Mouse (Mus musculus): ENCODE data around the gene Il1r2.

Gene Il1r2

GRCm38 (mm10) chr1:40059122-40059774 lies 14.6 kb upstream of the Il1r2 start:
- peak; percentile 72 for DNase-seq (ENCODE audit: low read depth, low spot score)

DNA sequence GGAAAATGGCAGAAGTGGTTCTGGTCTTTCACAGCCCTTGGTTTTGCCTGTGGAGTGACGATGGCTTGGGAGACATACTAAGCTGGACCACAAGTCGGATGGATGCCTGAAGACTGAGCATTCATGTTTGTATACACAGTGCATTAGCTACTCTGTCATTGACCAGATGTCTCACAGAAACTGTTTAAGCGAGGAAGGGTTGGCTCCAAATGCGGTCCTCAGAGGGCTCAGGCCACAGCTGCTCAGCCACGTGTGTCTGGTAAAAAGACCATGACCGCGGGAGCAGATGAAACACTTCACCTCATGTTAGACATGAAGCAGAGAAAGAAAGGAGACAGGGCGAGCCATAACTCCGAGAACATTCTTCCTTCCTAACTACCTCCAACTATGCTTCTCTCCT lies 12.5 kb upstream of the Il1r2 start:
- DNase-seq (ENCODE audit: low read depth, low spot score): no peak

DNA sequence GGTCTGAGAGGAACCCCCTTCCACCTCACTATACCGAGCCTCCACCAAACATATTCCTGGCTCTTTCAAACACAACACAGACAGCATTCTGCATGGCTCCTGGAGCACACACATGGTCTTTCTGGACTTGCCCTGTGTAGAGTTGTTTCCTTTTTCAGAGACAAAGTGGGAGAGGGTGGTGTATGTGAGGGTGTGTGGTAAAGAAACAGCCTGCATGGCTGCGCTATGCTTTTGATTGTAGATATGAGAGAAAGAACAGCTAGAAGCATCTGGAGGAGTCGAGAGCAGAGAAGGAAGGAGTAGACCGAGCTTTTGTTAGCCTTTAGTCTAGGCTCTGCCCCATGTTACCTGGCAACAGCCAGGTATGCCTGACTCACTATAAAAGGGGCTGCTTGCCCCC lies 10.5 kb upstream of the Il1r2 start:
- no peak for DNase-seq (ENCODE audit: low read depth, low spot score)

- no peak for DNase-seq (ENCODE audit: low read depth, low spot score)
Observed at GRCm38 (mm10) chr1:40064508-40064907, 9.4 kb upstream of the Il1r2 start.

- DNase-seq (ENCODE audit: low read depth, low spot score): no peak
Observed at GRCm38 (mm10) chr1:40072558-40072957, 1.3 kb upstream of the Il1r2 start.

GRCm38 (mm10) chr1:40077328-40077727 lies 3.4 kb downstream of the Il1r2 start:
- DNase-seq (ENCODE audit: low read depth, low spot score): no peak

- DNase-seq (ENCODE audit: low read depth, low spot score): no peak
Observed at GRCm38 (mm10) chr1:40081041-40081440, 7.2 kb downstream of the Il1r2 start.

DNA sequence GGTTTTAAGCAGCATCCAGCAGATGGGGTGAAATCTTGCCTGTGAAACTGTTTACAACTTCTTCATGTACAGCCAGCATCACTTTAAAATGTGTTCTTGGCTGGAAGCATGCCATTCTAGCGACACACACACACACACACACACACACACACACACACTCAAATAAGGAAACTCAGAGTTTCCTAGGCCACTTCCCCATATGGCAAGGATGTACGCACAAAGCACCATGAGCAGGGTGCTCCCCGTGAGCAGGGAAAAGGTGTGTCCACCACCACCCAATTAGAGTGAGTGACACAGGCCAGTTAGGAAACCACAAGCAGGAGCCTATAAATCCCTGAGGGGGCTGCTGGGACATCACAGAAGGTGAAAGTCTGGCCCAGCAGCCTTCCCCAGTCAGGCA lies 10.5 kb downstream of the Il1r2 start:
- DNase-seq (ENCODE audit: low read depth, low spot score): peak; percentile 59

DNA sequence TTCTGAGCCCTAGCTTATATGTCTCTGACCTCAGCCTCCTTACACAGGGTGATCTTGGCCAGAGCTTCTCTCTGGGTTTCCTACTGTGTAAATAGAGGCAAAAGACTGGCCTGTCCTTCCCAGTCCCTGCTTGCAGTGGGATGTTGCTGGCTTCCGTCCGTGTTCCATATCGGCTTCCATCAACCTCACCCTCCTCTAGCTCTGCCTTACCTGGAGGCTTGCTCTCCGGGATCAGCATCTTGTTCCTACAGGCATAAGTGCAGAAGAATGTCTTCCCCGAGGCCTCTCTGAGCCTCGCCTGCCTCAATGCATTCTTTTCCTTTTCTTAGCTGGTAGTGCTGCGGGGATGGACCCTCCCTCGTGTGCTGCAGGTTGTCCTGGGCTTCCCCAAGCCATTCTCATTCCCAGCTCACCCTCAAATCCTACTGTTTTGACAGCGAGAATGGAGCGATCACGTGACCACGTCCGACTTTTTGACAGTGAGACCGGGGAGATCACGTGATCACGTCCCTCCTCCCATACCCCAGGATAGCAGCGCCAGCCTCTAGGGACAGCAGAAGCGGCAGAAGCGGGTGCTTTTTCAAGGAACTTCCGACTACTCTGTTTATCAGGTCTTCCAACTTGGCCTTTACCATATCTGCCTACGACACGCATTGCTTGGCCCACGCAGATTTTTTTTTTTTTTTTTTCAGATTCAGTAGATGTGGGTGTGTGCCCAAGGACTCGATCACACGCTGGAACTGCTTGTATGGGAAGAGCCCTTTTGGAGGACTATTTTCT lies 11.7 kb downstream of the Il1r2 start:
- DNase-seq (ENCODE audit: low read depth, low spot score): peak; percentile 87

DNA sequence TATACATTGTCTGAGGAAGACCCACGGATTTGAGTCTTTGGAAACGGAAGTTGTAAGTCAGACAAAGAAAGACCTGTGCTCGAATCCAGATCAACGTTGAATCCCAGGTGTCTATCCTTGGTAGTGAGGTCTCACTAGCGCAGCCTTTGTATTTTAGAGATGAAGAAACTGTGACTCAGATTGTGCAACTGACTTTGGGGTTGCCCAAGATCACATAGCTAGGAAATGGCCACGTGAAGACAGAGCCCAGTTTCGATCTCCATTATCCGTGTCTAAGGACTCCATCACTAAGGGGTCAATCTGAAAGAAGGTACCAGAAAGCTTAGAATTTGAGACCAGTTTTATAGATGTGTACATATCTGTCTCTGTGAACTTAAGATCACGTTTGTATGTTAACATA lies 17.3 kb downstream of the Il1r2 start:
- no peak for DNase-seq (ENCODE audit: low read depth, low spot score)

DNA sequence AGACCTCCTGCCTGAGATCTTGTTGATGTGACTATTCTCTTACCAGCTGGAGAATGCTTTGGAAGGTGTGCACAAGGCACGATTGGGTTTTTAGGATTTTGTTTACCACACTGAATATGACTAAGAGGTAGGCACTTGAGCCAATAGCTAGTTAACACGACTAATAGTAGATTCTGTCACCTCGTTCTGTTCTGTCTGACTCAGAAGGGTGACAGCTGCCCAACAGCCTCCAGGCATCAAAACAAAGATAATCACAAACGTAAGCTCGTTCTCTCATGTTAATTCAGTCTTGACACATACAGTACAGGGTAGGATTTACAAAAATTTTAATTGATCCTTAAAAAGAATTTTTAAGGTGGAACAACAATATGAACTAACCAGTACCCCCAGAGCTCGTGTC lies 18.7 kb downstream of the Il1r2 start:
- no peak for DNase-seq (ENCODE audit: low read depth, low spot score)

GRCm38 (mm10) chr1:40094601-40095304 lies 20.9 kb downstream of the Il1r2 start:
- DNase-seq (ENCODE audit: low read depth, low spot score): no peak

- no peak for DNase-seq (ENCODE audit: low read depth, low spot score)
Observed at GRCm38 (mm10) chr1:40095585-40095984, 21.7 kb downstream of the Il1r2 start.

- DNase-seq (ENCODE audit: low read depth, low spot score): no peak
Observed at GRCm38 (mm10) chr1:40106306-40106705, 32.4 kb downstream of the Il1r2 start.

DNA sequence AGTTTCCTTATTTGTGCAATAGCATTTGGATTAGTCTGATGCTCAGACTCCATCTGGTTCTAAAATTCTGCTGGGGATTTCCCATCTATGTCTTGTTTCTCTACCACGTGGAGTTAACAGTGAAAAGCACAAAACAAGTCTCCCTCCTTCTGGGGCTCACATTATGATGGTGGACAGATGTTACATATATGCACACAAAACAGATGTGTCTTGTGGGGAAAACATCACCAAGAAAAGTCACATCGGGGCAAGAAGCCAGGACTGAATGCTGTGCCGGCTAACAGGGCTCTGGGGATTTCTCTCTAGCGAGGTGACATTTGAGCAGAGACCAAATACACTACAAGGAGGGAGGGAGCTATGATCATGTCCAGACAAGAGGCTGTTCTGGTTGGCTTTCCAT lies 32.8 kb downstream of the Il1r2 start:
- no peak for DNase-seq (ENCODE audit: low read depth, low spot score)

GRCm38 (mm10) chr1:40107971-40108749 lies 34.3 kb downstream of the Il1r2 start:
- DNase-seq (ENCODE audit: low read depth, low spot score): no peak

DNA sequence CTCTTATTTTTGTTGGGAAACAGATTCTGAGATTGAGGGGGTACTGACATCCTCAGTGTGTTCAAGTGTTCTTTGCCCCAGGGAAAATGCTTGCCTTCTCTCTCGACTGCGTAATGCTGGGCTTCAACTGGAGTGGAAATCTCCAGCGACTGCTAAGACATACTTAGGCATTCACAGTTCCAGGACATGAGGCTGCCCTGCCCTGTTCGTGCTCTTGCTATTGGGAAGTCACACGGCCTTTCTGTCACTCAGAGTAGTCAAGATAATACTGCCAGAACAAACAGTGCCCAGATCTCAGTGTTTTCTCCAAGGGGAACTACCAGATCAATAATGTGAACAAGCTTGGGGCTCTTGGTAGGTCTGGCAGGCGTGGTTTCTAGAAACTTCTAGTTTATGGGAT lies 35.9 kb downstream of the Il1r2 start:
- no peak for DNase-seq (ENCODE audit: low read depth, low spot score)

GRCm38 (mm10) chr1:40115271-40115670 lies 41.4 kb downstream of the Il1r2 start:
- DNase-seq (ENCODE audit: low read depth, low spot score): peak; percentile 71

DNA sequence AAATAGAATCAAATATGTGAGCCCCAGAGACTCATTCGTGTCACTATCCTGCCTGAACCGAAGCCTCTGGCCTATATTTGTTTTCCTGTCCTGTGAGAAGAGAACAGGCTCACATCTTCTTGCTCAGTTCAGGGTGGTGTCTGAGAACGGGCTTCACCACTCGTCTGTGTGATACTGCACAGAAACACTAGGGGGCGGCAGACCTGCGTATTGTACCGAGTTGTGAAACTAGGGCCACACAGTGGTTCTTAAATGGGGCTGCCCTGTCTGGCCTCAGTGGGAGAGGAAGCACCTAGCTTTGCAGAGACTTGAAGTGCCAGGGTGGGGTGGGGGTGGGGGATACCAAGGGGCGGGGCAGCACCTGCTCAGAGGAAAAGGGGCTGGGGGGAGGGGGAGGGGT lies 42.5 kb downstream of the Il1r2 start:
- DNase-seq (ENCODE audit: low read depth, low spot score): peak; percentile 79

DNA sequence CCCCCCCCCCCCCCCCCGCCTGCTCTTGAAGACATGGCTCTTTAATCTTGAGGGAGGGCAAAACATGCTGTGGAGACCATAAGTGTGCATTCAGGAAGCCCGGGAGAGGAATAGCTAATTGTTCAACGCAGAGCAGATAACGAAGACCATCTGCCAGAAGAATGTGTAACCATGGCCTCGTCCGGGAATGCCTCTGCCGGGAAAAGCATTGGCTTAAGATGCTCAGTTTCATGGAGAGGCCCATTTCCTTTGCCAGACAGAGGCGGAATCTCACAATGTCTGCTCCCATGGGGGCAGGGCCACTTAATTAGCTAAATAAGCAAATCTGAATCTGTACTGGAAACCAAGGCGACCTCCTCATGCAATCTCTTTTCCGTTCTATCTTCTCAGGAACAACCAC lies 43.7 kb downstream of the Il1r2 start:
- no peak for DNase-seq (ENCODE audit: low read depth, low spot score)

GRCm38 (mm10) chr1:40124237-40124636 lies 50.4 kb downstream of the Il1r2 start:
- DNase-seq (ENCODE audit: low read depth, low spot score): no peak

- DNase-seq (ENCODE audit: low read depth, low spot score): no peak
Observed at GRCm38 (mm10) chr1:40128481-40128880, 54.6 kb downstream of the Il1r2 start.

All from CD4-positive helper T cell, adult 2 months (primary cell).